Mouse (Mus musculus) right cerebral cortex, postnatal 4 days (tissue): ENCODE measurements around the gene Wfdc17.

ENCODE experiments used
- DNase-seq: peaks from one replicate; pipeline ENCODE4 v3.0.0-alpha.2; 2022

Gene Wfdc17

DNA sequence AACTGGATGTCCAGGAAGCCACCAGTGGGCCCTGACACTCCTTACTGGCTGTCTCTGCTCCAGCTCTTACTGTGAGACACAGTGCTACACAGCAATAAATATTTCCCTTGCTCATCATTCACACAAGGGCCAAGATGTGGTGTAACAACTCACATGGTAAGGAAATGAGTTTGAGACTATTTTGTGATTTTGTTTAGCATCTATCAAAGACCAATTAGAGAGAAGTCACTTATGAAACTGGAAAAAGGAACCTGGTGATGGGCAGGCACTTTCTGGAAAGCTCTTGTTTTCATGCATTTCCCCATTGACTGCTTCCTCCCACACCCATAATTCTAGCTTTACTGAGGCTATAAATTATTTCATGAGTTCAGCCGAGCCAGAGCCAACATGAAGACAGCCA is at the start of gene Wfdc17:
Wfdc17 (plus strand) TSS at position 287 of the 400 bp plus-strand sequence.
- no peak for DNase-seq

DNA sequence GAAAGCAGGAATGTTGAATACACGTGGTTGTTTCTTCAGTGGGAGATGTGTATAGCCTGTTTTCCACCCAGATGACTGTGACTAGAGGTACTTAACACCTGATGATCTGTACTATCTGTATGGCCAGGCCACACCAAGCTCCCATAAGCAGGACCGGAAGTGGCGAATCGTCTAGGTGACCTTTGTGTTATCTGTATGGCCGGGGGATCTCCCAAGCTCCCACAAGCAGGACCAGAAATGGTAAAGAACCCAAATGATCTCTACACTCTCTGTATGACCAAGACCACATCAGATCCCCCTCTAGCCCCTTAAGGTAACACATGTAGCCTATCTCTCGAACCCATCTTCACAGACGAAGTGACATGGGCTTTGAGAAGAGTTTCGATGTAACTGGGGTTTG is 49.2 kb upstream of the Wfdc17 start:
- DNase-seq: no peak

DNA sequence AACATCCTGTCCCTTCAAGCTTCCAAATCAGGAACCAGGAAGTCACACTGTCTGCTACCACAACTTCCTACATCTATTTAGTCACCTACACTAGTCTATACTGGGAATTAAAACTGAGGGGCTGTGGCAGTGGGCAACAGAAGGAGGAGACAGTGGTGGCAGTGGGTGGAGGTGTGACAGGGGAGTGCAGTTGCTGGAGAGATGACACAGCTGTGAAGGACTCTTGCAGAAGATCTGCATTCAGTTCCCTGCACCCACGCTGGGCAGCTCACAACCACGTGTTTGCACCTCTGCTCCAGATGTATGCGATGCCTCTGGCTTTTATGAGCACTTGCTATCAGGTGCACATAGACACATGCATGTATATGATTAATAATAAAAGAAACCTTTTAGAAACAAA is 46.3 kb upstream of the Wfdc17 start:
- DNase-seq: no peak

- DNase-seq: no peak
Measured at GRCm38 (mm10) chr11:83658797-83659196, 45.0 kb upstream of the Wfdc17 start.

DNA sequence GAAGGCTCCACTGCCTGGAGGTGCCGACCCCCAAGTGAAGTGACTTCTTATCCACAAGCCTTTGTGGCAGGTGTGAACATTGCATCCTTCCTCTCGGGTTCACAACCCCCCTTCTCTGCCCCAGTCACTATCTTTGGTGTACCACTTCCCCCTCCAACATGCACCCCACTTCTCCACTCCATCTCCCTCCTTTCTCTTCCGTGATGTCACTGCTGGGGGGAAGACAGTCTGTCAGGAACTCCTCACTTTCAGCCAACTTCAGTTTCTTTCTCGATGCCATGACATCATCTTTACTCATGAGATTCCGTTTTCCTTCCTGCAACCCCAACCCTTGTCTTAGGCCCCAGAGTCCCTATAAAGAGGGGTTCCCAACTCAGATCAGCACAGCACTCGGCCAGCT is 41.6 kb upstream of the Wfdc17 start, which contains the start of gene Ccl4:
Ccl4 (plus strand) TSS at position 381 of the 400 bp plus-strand sequence.
- DNase-seq: no peak

GRCm38 (mm10) chr11:83663532-83663931 is 40.3 kb upstream of the Wfdc17 start:
- no peak for DNase-seq

GRCm38 (mm10) chr11:83671743-83672142 is 32.0 kb upstream of the Wfdc17 start:
- DNase-seq: no peak

- DNase-seq: no peak
Measured at GRCm38 (mm10) chr11:83675665-83676064, 28.1 kb upstream of the Wfdc17 start.

DNA sequence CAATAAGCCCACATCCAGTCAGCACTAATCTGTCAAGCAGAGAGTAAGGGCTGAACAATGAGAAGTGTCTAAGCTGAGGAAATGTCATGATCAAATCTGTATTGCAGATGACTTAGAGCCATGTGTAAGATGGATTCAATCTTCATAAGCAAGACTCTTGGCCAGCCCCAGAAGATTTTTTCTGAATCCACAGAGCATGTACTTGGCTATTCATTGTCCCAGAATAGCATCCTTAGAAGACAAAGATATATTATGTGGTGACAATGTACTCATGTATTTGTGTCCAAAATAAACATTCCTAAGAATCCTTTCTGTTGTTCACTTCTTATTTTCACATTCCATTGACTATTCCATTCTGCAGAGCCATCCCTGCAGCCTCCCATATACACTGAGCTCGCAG is 13.9 kb upstream of the Wfdc17 start:
- no peak for DNase-seq

- DNase-seq: no peak
Measured at GRCm38 (mm10) chr11:83692008-83692407, 11.8 kb upstream of the Wfdc17 start.

- DNase-seq: no peak
Measured at GRCm38 (mm10) chr11:83708715-83709114, 4.9 kb downstream of the Wfdc17 start, which contains the start of gene Wfdc18. TSS of gene Wfdc18 (plus strand) at chr11:83709015.

GRCm38 (mm10) chr11:83709683-83710082 is 5.9 kb downstream of the Wfdc17 start:
- no peak for DNase-seq

GRCm38 (mm10) chr11:83712671-83713070 is 8.9 kb downstream of the Wfdc17 start:
- no peak for DNase-seq

DNA sequence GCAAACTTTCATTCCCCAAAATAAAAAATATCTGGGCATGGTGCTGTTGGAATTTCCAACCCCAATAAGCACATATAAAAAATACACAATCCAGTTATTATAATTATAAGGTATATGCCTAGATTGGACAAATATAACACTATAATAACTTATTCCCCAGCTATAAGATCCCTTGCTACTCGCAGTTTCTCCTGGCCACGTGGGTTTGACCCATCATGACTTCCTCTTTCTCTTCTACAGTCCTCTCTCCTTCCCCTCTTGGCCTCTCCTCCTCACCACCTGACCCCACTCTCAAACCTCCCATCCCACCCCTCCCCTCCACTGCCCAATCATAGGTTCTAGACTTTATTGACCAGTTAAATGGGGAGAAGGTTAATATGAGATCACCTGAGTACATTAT is 10.1 kb downstream of the Wfdc17 start:
- no peak for DNase-seq

GRCm38 (mm10) chr11:83717042-83717665 is 13.4 kb downstream of the Wfdc17 start:
- no peak for DNase-seq

DNA sequence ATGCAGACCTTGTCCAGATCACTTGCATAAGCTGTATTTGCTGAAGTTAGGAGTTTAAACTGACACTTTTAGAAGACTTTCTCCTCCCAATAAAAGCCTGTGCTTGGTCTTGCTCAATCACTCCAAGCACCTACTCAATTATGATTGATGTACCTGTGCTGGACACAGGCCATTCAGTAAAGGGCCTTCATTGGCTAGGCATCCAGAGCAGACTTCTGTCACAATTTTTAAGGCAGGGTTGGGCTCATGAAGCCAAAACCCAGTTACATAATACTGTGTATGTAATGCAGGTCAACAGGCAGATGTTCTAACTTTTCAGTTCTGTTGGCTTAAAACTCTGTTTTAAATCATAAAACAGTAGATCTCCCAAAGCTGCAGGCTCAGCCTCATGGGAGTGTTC is 17.0 kb downstream of the Wfdc17 start:
- DNase-seq: no peak

GRCm38 (mm10) chr11:83728757-83729432 is 25.1 kb downstream of the Wfdc17 start:
- DNase-seq: no peak

GRCm38 (mm10) chr11:83731116-83731515 is 27.3 kb downstream of the Wfdc17 start:
- DNase-seq: no peak

DNA sequence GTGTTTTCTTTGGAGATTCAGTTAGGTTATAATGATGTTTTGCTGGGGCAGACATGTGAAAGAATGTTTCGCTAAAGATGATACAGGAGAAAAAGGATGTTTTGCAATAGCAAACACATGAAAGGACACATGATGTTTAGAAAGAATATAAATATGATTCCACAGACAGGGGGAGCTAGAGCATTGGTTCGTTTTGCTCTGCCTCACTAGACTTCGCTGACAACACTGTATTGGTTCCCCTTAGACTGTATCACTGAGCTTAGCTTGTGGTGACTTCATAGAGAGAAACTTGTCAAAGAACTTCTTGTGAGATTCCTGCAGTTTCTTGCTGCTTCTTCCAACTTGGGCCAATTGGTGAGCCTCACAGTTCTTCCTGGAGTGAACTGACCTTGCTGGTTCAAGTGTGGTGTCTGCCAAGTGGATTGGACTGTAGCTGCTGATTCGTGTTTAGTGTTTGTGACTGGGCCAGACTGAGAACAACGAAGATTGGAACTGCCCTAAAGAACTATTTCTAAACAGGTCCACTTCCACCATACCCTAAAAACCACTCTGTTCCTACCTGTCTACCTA is 29.4 kb downstream of the Wfdc17 start:
- no peak for DNase-seq

GRCm38 (mm10) chr11:83734215-83734614 is 30.4 kb downstream of the Wfdc17 start:
- DNase-seq: no peak

GRCm38 (mm10) chr11:83735881-83736280 is 32.1 kb downstream of the Wfdc17 start:
- no peak for DNase-seq

DNA sequence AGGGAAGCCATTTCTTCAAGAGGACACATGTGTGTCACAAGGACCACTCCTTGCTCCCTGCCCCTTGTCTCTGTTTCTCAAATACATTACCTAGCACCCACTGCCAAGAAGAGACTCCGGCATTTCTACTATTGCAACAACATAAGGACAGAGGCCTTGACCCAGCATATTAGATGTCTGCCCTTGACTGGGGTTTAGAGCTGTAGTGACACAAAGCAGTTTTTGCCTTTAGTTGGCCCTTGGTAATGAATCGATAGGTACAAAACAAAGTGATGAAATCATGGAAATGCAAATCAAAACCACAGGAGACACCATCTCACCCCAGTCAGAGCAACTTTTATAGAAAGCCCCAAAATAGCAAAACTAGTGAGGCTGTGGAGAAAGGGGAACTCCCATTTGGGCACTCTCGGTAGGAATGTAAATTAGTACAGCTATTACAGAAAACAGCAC is 33.3 kb downstream of the Wfdc17 start:
- no peak for DNase-seq

DNA sequence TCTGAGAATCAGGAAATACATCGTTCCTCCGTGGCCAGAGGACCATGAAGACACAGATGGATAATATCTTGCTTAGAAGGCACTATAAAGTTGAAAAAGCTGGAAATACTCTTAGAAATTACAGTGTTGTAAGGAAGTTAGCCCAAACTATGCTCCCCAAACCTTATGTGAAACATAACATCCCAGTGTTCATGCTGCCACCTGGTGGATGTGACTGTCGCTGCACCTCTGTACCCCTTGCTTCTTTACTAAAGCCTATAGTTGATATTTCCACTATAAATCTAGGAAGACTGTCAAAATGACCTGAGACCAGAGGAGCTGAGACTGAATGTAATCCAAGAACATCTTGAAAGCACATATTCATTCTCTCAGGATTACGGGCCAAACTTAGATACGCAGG is 35.5 kb downstream of the Wfdc17 start:
- peak; percentile 87 for DNase-seq

- no peak for DNase-seq
Measured at GRCm38 (mm10) chr11:83740443-83740991, 36.7 kb downstream of the Wfdc17 start.
